Mouse (Mus musculus) midbrain, embryonic 15.5 days (tissue): ENCODE measurements at regions not wholly inside any gene's neighbourhood (a gene's known extent, or its start where the extent isn't known, plus 50 kb on each side); places are given as distances from the start of the nearest gene placed in this dataset.
A peak's percentile ranks its signal among the peaks of the same experiment; 100 is the strongest.

Experiments used
- ATAC-seq: fragments of 200-750 bp; cut with Nextera tagmentation; replicated peaks from 2 replicates; pipeline ENCODE4 v1.8.0; 2017; ENCODE audit warnings: moderate TSS enrichment
- H3K27ac ChIP-seq: fragments of 300-500 bp; sonication (generic); 2 replicates; pipeline ENCODE4 v1.5.1; 2015; ENCODE audit warnings: mild to moderate bottlenecking, inconsistent platforms
- H3K27me3 ChIP-seq: fragments of 300-500 bp; sonication (generic); replicated peaks from 2 replicates; pipeline ENCODE4 v1.6.1; 2015; ENCODE audit warnings: inconsistent platforms
- H3K36me3 ChIP-seq: fragments of 300-500 bp; sonication (generic); replicated peaks from 2 replicates; pipeline ENCODE4 v1.6.1; 2015; ENCODE audit warnings: inconsistent platforms
- H3K4me1 ChIP-seq: fragments of 300-500 bp; sonication (generic); 2 replicates; pipeline ENCODE4 v1.6.1; 2015; ENCODE audit warnings: inconsistent platforms
- H3K4me2 ChIP-seq: fragments of 300-500 bp; sonication (generic); 2 replicates; pipeline ENCODE4 v1.6.1; 2015; ENCODE audit warnings: inconsistent platforms, mild to moderate bottlenecking, moderate library complexity
- H3K4me3 ChIP-seq: fragments of 300-500 bp; sonication (generic); 2 replicates; pipeline ENCODE4 v1.5.1; 2015; ENCODE audit warnings: mild to moderate bottlenecking, inconsistent platforms
- H3K9ac ChIP-seq: fragments of 300-500 bp; sonication (generic); 2 replicates; pipeline ENCODE4 v1.6.1; 2015; ENCODE audit warnings: mild to moderate bottlenecking, inconsistent platforms
- H3K9me3 ChIP-seq: fragments of 300-500 bp; sonication (generic); 2 replicates; pipeline ENCODE4 v1.6.1; 2016; ENCODE audit warnings: inconsistent platforms
- WGBS: fragments of 180-500 bp; shearing (Covaris S2); methylation state at CpG from one replicate; pipeline ENCODE4 v1.1.7; 2015; ENCODE audit warnings: mixed read lengths; 5-methylcytosine and 5-hydroxymethylcytosine counted together

DNA sequence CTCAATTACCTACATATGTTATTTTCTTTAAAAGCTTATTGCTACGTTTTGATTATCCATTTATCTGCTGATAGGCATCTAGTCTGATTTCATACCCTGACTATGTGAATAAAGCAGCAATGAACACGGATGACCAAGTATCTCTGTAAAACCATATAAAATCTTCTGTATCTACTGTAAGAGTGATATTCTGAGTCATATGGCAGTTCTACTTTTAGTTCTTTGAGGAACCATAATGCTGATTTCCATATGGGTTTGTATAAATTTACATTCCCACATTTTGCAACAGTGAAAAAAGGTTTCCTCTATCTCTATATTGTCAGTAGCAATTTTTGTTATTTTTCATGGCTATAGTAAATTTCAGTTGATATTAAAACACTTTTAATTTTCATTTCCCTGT lies 280.6 kb downstream of the Fsip2 start:
- Histone ChIP-seq H3K27me3 (no peaks in the 10 kb centered on the region), H3K9me3 (no peaks in the 10 kb centered on the region), H3K4me2 (no peak overlapping the region), H3K27ac (no peak overlapping the region), H3K9ac (no peak overlapping the region), H3K4me1 (no peaks in the 10 kb centered on the region), H3K4me3 (no peak overlapping the region), H3K36me3 (no peaks in the 10 kb centered on the region)
- WGBS, result 84% methylated on average over 2 of the region's 2 CpGs
- no peak for ATAC-seq

GRCm38 (mm10) chr2:83226198-83226597 lies 282.8 kb downstream of the Fsip2 start:
- Histone ChIP-seq H3K4me1 (no peaks in the 10 kb centered on the region), H3K36me3 (no peaks in the 10 kb centered on the region), H3K4me3 (no peak overlapping the region), H3K9me3 (no peaks in the 10 kb centered on the region), H3K27ac (no peak overlapping the region), H3K27me3 (no peaks in the 10 kb centered on the region), H3K9ac (no peak overlapping the region), H3K4me2 (no peak overlapping the region)
- ATAC-seq, result no peak
- WGBS, result 93% methylated on average over 5 of the region's 5 CpGs

GRCm38 (mm10) chr2:83251173-83252101 lies 308.0 kb downstream of the Fsip2 start:
- H3K27me3 ChIP-seq, result no peaks in the 10 kb centered on the region
- H3K4me3 ChIP-seq, result no peak overlapping the region
- H3K9me3 ChIP-seq, result no peaks in the 10 kb centered on the region
- H3K4me2 ChIP-seq, result no peak overlapping the region
- H3K36me3 ChIP-seq, result no peaks in the 10 kb centered on the region
- H3K9ac ChIP-seq, result no peak overlapping the region
- no peaks in the 10 kb centered on the region for H3K4me1 ChIP-seq
- ATAC-seq, result no peak
- no peak overlapping the region for H3K27ac ChIP-seq
- 84% methylated on average over 6 of the region's 6 CpGs for WGBS

GRCm38 (mm10) chr2:83256811-83257321 lies 313.4 kb downstream of the Fsip2 start:
- Histone ChIP-seq H3K4me1 (no peaks in the 10 kb centered on the region), H3K27me3 (no peaks in the 10 kb centered on the region), H3K27ac (no peak overlapping the region), H3K4me3 (no peak overlapping the region), H3K36me3 (no peaks in the 10 kb centered on the region), H3K9me3 (no peaks in the 10 kb centered on the region), H3K4me2 (no peak overlapping the region), H3K9ac (no peak overlapping the region)
- WGBS, result 68% methylated on average over 2 of the region's 2 CpGs
- no peak for ATAC-seq

- Histone ChIP-seq H3K4me3 (no peak overlapping the region), H3K9ac (no peak overlapping the region), H3K4me2 (no peak overlapping the region), H3K9me3 (no peaks in the 10 kb centered on the region), H3K27ac (no peak overlapping the region), H3K27me3 (no peaks in the 10 kb centered on the region), H3K36me3 (no peaks in the 10 kb centered on the region), H3K4me1 (no peaks in the 10 kb centered on the region)
- whole genome bisulfite sequencing, result 68% methylated on average over 3 of the region's 3 CpGs
- ATAC-seq, result no peak
These were observed 315.2 kb downstream of the Fsip2 start for GRCm38 (mm10) chr2:83258613-83259012.

GRCm38 (mm10) chr2:83303515-83303914 lies 340.7 kb upstream of the Zc3h15 start:
- no peak overlapping the region for H3K4me2 ChIP-seq
- no peak overlapping the region for H3K9ac ChIP-seq
- no peaks in the 10 kb centered on the region for H3K27me3 ChIP-seq
- 57% methylated on average over 8 of the region's 8 CpGs for WGBS
- no peaks in the 10 kb centered on the region for H3K9me3 ChIP-seq
- ATAC-seq, result peak; percentile 71
- no peaks in the 10 kb centered on the region for H3K36me3 ChIP-seq
- H3K4me1 ChIP-seq, result no peaks in the 10 kb centered on the region
- H3K4me3 ChIP-seq, result no peak overlapping the region
- no peak overlapping the region for H3K27ac ChIP-seq

DNA sequence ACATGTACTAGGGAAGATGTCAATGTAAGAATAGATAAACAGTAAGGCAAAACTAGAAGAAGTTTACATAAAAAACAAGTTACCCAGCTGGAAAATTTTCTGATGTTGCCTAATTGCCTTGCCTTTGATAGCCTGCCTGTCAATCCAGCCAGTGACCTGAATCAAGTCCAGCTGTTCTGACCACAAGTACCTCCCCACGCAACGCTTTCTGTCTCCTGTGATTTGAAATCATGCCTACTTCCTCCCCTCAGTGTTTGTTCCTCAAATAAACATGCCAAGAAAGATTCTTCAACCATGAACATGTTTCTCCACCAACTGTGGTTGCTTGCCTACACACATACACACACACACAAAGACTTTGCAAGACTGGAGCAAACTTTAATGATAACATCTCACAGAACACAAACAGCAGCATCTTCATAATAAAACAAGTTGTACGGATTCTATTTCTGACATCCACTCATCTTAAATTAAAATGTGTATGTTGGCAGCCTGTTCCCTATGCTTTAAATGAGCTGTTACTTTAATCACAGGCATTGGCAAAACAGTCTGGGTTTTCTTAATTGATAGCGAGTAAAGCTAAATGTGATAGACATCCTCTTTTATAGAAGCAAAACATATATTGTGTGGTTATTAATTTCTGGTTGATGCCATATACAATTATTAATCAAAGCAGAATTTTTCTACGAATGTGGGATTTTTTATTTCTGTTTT lies 312.0 kb upstream of the Zc3h15 start:
- no peak for ATAC-seq
- Histone ChIP-seq H3K4me1 (no peaks in the 10 kb centered on the region), H3K36me3 (no peaks in the 10 kb centered on the region), H3K4me2 (no peak overlapping the region), H3K4me3 (no peak overlapping the region), H3K27ac (no peak overlapping the region), H3K27me3 (no peaks in the 10 kb centered on the region), H3K9me3 (no peaks in the 10 kb centered on the region), H3K9ac (no peak overlapping the region)
- WGBS, result 65% methylated on average over 5 of the region's 5 CpGs

- WGBS, result 35% methylated on average over 5 of the region's 5 CpGs
- peak; percentile 82 for ATAC-seq
- H3K27ac ChIP-seq, result no peak overlapping the region
These were observed 311.5 kb upstream of the Zc3h15 start for GRCm38 (mm10) chr2:83332770-83333157.

GRCm38 (mm10) chr2:83337364-83337763 lies 306.9 kb upstream of the Zc3h15 start:
- ATAC-seq, result no peak
- Histone ChIP-seq H3K4me2 (no peak overlapping the region), H3K27me3 (no peaks in the 10 kb centered on the region), H3K9me3 (no peaks in the 10 kb centered on the region), H3K36me3 (no peaks in the 10 kb centered on the region), H3K9ac (no peak overlapping the region), H3K27ac (no peak overlapping the region), H3K4me1 (no peaks in the 10 kb centered on the region), H3K4me3 (no peak overlapping the region)
- WGBS, result 31% methylated on average over 4 of the region's 4 CpGs

More at GRCm38 (mm10) chr2:83332770-83333157, 311.5 kb upstream of the Zc3h15 start:
- Histone ChIP-seq H3K27me3 (no peaks in the 10 kb centered on the region), H3K4me1 (no peaks in the 10 kb centered on the region), H3K9ac (no peak overlapping the region), H3K4me3 (no peak overlapping the region), H3K9me3 (no peaks in the 10 kb centered on the region), H3K36me3 (no peaks in the 10 kb centered on the region), H3K4me2 (no peak overlapping the region)

- Histone ChIP-seq H3K9ac (no peak overlapping the region), H3K4me1 (no peaks in the 10 kb centered on the region), H3K27ac (no peak overlapping the region), H3K36me3 (no peaks in the 10 kb centered on the region), H3K27me3 (no peaks in the 10 kb centered on the region), H3K4me3 (no peak overlapping the region), H3K4me2 (no peak overlapping the region), H3K9me3 (no peaks in the 10 kb centered on the region)
- 90% methylated on average over 6 of the region's 6 CpGs for WGBS
- no peak for ATAC-seq
These were observed 304.1 kb upstream of the Zc3h15 start for GRCm38 (mm10) chr2:83340168-83340567.
